Mouse (Mus musculus): ENCODE data around the gene Gas2l1. TPM values are rescaled to one million over a fixed set of nuclear protein-coding genes. Genes with fewer than 3 reads are reported as not detected.
"Not testable (repeated sequence)": the region's sequence is repeated elsewhere in the genome, so short reads cannot be mapped to it uniquely, and the experiment has no call there.

The Gas2l1 gene
- 10 to 100 TPM; 17.5 to 18.7 TPM for total RNA-seq (2021)

DNA sequence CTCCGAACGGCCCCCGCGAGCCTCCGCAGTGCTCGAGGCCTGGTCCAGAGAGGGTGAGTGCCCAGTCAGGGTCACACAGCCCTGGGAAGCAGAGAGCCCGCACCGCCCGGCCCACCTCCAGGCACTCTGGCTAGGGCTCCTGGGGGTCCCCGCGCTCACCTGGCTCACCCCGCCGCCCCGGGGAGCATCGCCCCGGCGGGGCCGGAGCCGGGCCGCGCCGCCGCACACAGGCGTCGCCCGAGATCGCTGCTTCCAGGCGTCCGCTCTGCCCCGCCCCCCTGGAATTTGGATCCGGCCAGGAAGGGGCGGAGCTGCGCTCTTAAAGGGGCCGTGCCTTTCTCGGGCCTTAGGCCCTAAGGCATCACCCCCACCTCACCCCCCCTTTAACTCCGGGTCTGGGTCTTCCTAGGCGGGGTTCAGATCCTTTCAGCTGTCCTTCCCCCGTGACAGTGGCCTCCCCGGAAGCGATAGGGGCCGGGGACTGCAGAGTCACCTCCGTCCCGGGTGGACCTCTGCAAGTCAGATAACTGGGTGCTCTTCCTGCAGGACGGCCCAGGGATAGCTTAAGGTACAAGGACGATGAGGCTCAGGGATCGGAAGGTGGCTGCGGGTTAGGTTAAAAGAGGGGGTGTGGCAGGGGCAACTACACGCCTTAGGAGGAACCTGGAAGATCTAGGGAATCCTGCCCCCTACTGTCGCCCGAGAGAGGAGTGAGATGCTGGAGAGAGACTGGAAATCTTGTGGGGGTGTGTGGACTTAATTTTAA lies at the start of gene Gas2l1:
TSS of gene Gas2l1 (minus strand) at position 272 of the 766 bp plus-strand sequence.
- intact Hi-C loops (cut with DNase I): loop anchor here (2.0 kb wide), 1 partner anchor 34 kb away; the partner anchor contains the start of genes Ewsr1 and Rhbdd3
- DNase-seq: peak; percentile 93 to 95

DNA sequence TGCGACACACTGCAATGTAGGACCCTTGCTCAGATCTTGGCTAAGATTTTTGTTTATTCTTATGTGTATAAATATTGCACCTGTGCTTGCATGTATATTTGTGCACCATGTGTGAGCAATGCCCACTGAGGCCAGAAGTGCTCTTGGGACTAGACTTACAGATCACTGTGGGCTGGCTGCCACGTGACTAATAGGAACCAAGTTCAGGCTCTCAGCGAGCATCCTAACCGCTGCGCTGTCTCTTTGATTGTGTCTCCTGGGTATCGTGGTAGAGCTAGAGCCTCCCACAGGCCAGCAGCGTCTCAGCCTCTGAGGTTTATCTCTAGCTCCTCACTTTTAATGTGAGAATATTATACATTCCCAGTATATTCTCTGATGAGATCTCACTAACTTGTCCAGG lies 48.5 kb upstream of the Gas2l1 start:
- DNase-seq: no peak
- intact Hi-C loops (cut with DNase I): loop anchor here (5.0 kb wide), 1 partner anchor 364 kb away; no protein-coding TSS in a partner anchor

DNA sequence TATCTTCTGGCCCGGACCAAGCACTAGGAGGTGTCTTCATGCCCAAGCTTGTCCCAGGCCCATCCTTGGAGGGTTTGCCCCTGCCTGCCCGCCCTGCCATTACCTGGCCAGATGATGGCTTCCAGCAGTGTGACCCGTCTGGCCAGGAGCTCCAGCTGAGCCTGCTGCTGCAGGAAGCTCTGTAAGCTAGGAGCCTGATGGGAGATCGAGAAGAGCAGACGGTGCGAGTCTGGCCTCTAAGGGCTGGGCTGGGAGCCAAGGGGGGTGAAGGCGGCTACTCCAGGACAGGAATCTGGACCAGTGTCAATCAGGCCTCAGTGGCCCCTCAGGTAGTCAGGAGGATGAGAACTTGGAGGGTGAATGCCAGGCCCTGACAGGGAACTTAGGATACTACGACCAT lies 44.3 kb upstream of the Gas2l1 start:
- no peak for DNase-seq
- intact Hi-C loops (cut with DNase I): no loop called here

DNA sequence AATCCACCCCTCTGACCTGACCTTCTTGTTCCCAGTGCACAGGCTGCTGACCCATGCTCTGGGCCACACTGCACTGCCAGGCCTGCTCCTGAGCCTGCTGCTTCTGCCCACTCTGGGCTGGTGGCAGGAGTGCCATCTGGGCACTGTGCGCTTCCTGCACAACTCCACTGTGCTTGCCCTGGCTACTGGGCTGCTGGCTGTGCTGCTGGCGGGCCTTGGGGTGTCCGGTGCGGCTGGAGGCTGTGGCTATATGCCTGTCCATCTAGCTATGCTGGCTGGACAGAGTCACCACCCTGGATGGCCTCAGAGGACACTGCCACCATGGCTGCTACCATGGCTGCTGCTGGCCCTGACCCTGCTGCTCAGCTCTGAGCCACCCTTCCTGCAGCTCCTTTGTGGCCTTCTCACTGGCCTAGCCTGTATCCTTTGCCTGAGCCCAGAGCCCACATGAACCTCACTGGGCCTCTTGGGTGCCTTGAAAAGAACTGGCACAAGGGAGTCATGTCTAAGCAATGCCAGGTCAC lies 38.9 kb upstream of the Gas2l1 start:
- no peak for DNase-seq
- intact Hi-C loops (cut with DNase I): loop anchor here (5.0 kb wide), 1 partner anchor 158 kb away; the partner anchor contains the start of gene Kremen1

DNA sequence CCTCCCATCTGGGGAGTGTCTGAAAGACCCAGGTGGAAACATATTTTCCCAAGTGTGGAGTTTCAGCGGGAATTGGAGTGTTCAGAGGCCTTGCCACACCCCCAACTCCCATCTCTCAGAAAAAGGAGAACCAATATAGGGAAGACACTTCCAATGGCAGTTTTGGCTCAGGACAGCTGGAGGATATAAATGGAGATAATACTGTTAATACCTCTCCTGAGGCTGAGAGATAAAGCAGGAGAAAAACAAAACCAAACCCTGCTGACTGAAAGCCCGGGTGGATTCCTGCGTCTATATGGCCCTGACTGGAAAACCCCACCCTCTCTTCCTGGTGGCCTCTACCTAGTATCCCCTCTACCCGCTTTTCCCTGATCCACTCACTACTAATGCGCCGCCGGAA lies 37.3 kb upstream of the Gas2l1 start:
- intact Hi-C loops (cut with DNase I): loop anchor here (5.0 kb wide), 1 partner anchor 160 kb away; the partner anchor contains the start of gene Kremen1
- DNase-seq: no peak

DNA sequence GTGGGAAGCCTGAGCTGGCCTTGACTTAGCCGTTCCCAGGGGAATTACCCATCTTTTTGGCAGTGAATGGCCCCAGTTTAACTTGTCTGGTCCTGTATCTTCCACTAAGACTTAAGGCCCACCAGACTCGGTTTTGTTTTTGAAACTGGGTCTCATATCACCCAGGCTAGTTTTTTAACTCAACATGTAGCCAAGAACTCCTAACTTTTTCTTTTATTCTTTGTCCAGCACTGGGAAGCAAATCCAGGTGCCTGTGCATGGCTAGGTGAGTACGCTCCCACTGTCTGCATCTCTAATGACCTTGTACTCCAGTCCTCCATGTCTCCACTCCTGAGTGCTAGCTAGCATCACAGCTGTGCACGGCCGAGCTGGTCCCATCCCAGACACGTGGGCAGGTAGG lies 36.5 kb upstream of the Gas2l1 start:
- DNase-seq: no peak
- intact Hi-C loops (cut with DNase I): loop anchor here (5.0 kb wide), 1 partner anchor 161 kb away; the partner anchor contains the start of gene Kremen1

DNA sequence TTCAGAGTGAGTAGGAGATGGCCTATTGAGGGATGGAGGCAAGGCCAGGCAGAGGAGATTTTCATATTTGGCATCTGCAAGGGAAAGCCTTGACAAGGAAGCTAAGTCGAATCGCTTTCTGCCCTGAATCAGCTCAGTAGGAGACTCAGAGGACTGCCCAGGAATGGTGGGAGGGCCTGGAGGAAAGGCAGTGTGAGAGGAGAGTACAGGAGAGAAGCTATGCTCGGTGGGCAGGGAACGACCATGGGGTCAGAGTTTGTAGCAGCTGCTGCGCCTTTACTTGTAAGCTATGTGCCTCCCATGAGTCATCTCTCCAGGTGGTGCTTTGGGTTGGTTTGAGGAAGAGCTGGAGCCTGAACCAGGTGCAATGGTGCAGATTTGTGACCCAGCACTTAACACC lies 35.7 kb upstream of the Gas2l1 start:
- DNase-seq: no peak
- intact Hi-C loops (cut with DNase I): loop anchor here (5.0 kb wide), 1 partner anchor 162 kb away; the partner anchor contains the start of gene Kremen1

DNA sequence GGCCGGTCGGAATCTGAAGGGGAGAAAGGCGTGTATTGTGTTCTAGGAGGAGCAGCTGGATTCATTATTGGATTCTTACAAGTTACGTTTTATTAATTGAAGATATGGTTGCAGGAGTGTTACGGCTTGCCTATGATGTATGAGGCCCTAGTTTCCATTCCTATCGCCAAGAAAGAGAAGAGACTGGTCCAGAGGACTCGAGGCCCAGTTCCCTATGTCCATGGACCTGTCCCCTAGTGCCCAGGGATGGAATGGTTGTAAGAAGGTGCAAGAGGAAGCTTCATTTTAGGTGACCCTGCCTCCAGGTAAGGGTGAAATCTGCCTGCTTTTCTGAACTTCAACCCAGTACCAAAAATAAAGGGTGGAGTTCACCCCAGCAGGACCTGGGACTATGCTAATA lies 35.2 kb upstream of the Gas2l1 start:
- intact Hi-C loops (cut with DNase I): loop anchor here (5.0 kb wide), 1 partner anchor 162 kb away; the partner anchor contains the start of gene Kremen1
- no peak for DNase-seq

DNA sequence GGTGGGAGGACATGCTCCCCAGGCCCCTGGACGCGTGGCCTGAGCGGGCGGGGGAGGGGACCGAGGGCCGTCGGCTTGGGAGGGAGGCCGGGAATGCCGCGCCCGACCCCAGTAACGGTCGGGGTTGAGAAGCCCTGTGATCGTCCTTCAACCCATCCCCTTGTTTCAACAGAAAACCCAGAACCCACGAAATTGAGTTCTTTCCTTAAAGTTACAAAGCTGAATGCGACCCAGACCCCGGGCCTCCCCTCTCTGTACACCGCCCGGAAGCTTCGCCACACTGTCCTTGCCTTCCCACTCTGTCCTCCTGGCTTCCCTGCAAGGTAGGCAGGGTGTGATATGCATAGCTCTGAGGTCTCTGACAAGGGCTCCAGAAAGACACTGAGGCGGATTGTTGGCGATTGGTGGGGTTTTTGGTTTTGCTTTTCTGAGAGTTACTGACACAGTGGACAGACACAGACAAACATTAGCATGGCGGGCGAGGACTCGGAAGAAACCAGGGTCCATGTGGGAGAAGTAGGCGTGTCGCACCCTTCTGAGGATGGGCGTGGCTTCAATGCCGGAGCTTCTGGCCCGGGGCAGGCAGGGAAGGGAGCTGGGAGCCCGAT lies 34.6 kb upstream of the Gas2l1 start:
- intact Hi-C loops (cut with DNase I): loop anchor here (2.0 to 10.0 kb wide), 3 partner anchors 35 to 1005 kb away; partner anchors contain the start of genes Gas2l1, Kremen1 and Mtfp1
- peak; percentile 80 to 83 for DNase-seq

DNA sequence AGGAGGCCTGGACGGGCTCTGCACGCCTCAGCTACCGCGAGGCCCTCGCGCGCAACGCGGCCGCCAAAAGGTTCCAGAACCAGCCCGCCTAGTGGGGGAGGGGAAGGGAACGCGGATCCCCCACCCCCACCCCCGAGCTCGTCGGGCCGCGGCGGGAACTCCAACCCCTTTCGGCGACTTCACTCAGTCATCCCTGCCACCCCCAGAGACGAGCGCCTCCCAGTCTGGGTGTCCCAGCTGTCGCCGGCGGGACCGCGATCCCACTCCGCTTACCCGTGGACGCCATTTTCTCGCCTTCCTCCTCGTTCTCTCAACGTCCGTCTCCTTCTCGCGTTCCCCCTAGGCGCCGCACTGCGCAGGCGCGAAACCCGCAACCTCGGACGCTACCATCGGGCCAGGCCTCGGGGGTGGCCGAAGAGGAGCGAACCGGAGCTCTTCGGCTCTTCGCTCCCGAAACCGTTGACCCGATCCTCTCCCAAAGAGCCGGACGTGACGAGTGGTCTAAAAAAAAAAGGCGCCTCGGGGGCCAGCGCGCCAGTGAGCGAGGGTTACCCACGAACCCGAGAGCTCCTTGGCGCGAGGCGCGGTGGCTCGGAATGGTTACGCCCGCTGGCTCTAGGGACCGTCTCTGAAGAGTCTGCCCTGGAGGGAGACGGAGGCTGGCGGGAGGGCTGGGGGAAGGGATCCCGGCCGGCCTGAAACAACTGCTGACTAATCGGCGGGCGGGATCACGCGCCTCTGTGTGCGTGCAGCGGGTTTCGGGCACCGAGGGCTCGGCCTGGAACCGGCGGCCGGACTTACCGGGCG lies 33.8 kb upstream of the Gas2l1 start, which contains the start of the genes Rhbdd3 and Ewsr1:
TSS of gene Rhbdd3 (plus strand) at position 191 of the 807 bp plus-strand sequence.
TSS of gene Ewsr1 (minus strand) at position 531 of the 807 bp plus-strand sequence.
- intact Hi-C loops (cut with DNase I): loop anchor here (2.0 to 10.0 kb wide), 2 partner anchors 34 to 1004 kb away; partner anchors contain the start of genes Gas2l1 and Mtfp1
- DNase-seq: peak; percentile 98 to 100

DNA sequence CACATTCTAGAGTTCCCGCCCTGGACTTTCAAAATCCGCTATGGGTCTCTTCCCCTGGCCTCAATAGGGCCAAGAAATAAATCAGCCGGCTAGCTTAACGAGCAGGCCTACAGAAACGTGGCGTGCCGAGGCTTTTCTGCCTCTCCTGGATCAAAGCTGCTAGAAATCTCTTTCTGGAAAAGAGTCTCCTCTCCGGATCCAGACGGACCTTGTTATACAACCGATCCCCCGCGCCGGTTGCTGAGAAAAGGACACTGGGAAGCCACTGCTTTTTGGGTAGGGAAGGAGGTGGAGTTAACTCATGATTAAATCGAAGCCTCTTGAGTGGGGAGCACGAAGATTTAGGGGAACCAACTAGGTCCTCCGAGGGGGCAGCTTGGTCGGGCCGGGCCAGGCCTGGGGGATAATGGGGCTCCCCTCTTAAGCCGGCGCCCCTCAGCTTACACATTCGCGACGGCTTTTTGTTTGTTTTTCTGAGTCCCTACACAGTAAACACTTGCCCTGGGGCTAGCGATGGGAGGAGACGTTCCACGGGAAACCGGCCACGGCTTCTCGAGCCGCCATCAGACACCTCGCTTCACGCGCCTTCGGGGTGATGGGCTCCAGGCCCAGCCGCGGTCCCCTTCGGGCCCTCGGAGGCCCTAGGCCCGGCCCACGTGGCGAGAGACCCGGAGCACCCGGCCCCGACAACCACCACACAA lies 33.1 kb upstream of the Gas2l1 start:
- intact Hi-C loops (cut with DNase I): loop anchor here (2.0 to 10.0 kb wide), 2 partner anchors 33 to 1003 kb away; partner anchors contain the start of genes Gas2l1 and Mtfp1

DNA sequence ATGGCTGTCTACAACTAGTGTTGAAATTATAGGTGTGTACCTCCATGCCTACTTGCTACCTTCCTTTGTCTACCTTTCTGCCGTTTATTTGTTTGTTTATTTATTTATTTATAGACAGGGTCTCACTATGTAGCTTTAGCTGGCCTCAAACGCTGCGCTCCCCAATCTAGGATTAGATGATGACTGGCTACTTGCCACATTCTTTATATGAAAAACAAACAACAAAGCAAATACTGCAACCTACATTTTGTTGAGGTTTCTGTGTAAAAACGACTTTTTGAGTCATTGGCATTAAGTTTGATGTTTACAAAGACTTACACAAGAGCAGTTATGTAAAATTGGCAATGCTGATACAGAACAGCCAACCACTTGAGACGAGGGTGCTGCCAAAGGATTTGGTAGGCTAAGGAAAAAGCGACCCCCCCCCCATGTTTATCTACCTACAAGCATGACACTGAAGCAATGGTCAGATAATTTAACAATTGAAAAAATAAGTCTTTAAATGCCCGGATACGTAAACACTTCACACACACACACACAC lies 31.4 kb upstream of the Gas2l1 start:
- no peak for DNase-seq
- intact Hi-C loops (cut with DNase I): loop anchor here (10.0 kb wide), 1 partner anchor 1002 kb away; the partner anchor contains the start of gene Mtfp1

More for the DNA sequence above, 33.1 kb upstream of the Gas2l1 start:
- peak; percentile 49 to 63 for DNase-seq

DNA sequence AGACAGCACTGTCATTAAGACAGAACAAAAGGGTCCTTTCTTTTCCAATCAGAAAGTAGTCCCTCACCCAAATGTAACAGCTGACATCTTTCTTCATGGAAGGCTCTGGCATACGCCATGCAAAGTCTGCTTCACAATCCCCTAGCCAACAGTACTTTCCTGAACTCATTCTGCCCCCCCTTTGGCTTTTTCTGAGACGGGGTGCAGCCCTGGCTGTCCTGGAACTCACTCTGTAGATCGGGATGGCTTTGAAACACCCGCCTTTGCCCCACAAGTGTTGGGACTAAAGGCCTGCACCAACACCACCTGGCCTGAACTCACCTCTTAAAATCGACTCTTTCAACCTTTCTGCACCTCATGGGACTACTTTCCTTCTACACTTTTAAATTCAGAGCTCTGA lies 30.8 kb upstream of the Gas2l1 start:
- DNase-seq: no peak
- intact Hi-C loops (cut with DNase I): loop anchor here (10.0 kb wide), 1 partner anchor 1001 kb away; the partner anchor contains the start of gene Mtfp1

DNA sequence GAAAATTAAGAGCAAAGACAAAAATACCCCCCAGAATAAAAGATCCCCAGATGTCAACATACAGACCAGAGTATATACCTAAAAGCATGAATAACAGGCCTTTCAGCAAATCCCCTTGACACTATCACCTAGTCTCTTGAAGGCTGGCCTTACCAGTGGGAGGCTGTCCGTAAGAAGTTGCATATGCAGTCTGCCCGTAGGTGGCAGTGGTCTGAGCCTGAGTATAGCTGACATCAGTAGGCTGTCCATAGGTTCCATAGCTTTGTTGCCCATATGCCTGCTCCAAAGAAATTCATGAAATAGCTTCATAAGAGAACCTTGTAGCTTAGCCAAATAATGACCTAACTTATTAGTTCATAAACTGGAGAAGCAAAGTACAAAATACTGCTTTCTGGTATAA lies 26.6 kb upstream of the Gas2l1 start:
- DNase-seq: no peak
- intact Hi-C loops (cut with DNase I): loop anchor here (10.0 kb wide), 1 partner anchor 997 kb away; the partner anchor contains the start of gene Mtfp1

DNA sequence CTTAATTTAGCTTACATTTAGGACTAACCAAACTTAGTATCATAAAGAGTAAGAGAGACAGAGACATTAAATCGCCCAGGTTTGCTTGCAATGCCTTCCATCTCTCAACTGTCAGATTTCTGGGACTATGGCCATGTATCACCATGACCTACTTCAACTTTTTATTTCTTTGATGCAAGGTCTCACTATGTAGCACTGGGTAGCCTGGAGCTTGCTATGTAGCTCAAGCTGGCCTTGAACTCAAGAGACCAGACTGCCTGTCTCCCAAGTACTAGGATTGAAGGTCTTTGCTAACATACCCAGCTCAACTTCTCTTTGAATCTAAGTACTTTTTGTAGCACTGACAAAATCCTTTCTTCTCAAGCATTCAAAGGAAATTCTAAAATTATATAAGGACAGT lies 24.0 kb upstream of the Gas2l1 start:
- intact Hi-C loops (cut with DNase I): no loop called here
- DNase-seq: no peak

DNA sequence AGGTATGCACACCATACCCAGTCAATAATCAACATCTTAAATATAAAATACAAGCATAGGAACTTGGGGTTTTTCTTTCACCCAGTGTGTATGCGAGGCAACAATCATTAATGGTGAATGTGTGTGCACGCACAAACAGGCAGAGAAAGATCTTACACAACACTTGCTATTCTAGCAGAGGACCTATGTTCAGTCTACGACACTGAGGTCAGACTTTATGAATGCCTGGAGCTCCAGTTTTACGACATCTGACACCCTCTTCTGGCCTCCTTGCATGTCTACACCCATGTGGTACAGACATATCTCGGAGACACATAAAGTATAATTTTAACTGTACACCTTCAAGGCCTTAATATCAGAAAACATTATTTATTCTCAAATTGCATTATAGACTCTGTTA lies 11.7 kb upstream of the Gas2l1 start:
- not testable (repeated sequence) for DNase-seq

DNA sequence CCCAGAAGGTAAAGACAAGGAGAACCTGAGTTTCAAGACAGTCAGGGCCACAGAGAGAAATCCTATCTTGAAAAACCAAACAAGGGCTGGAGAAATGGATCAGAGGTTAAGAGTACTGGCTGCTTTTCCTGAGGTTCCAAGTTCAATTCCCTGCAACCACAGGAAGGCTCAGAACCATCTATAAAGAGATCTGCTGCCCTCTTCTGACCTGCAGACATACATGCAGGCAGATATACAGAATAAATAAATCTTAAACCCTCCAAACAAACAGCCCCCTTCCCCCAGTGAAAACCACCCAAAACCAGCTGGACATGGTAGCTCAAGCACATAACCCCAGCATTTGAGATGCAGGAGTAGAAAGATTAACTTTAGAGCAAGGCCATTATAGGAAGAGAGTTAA lies 10.6 kb upstream of the Gas2l1 start:
- no peak for DNase-seq
- intact Hi-C loops (cut with DNase I): no loop called here

More for the DNA sequence above, 11.7 kb upstream of the Gas2l1 start:
- intact Hi-C loops (cut with DNase I): not testable (repeated sequence)

DNA sequence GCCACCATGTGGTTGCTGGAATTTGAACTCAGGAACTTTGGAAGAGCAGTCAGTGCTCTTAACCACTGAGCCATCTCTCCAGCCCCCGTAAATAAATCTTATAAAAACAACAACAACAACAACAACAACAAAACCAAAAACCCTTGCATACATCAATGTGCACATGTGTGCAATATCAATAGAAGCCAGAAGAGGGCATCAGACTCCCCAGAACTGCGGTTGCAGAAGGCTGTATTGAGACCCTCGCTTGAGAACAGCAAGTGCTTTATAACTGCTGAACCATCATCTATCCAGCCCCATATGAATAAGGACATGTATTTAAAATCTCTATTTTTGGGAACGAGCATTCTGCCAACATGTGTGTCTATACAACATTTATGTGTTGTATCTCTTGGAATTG lies 9.8 kb upstream of the Gas2l1 start:
- no peak for DNase-seq

More for the DNA sequence above, 9.8 kb upstream of the Gas2l1 start:
- intact Hi-C loops (cut with DNase I): no loop called here

All from heart, postnatal 36 days (tissue).